Mouse (Mus musculus): ENCODE measurements at regions not wholly inside any gene's neighbourhood (a gene's known extent, or its start where the extent isn't known, plus 50 kb on each side); places are given as distances from the start of the nearest gene placed in this dataset.

DNA sequence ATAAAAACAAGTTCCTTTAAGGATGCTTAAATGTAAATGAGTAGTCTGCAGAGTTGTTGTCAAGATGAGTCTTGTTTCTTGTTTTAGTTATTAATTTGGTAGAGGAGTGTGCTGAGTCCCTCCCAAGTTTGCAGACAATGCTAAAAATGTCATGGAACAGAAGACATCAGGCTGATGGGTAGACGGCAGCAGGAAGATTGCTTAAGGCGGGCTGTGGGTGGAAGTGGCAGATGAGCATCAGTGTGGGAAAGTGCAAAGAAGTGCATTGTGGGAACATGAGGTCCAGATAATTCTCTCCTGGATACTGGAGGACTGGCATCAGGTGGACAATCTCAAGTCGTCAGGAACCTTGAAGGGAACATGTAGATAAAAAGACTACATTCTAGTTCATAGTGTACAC is 323.2 kb downstream of the Rnf144a start:
- TF ChIP-seq GATA1 (IDR thresholded peaks at IDR 0.05; ENCODE audit: borderline replicate concordance, low read length) (no peak), FLI1 (IDR thresholded peaks at IDR 0.05; ENCODE audit: low read length) (no peak)

Data from megakaryocyte, embryonic 14.5 days (primary cell).